Mouse (Mus musculus): ENCODE measurements around the gene Jarid2. TPM values are rescaled to one million over a fixed set of nuclear protein-coding genes. Genes with fewer than 3 reads are reported as not detected.

Jarid2 gene
- polyA plus RNA-seq, 1 experiment = 150 TPM

- no peaks in the 10 kb centered on the region for H3K27me3 ChIP-seq (ENCODE audit: control insufficient read depth, insufficient read depth, low read length, poor library complexity, severe bottlenecking)
- TF ChIP-seq CTCF (IDR thresholded peaks at IDR 0.05; ENCODE audit: low read depth, low read length) (no peak), POLR2A (IDR thresholded peaks at IDR 0.05; ENCODE audit: insufficient read depth, low read length) (no peak), EP300 (IDR thresholded peaks at IDR 0.05; ENCODE audit: insufficient read depth, low read depth, low read length) (no peak)
- H3K9ac ChIP-seq (ENCODE audit: low read depth, poor library complexity, severe bottlenecking) = no peak overlapping the region
- H3K36me3 ChIP-seq (ENCODE audit: control insufficient read depth, insufficient read depth, low read length, poor library complexity, severe bottlenecking) = no peaks in the 10 kb centered on the region
- H3K9me3 ChIP-seq (replicated peaks; ENCODE audit: control insufficient read depth, insufficient read depth, low read length, poor library complexity, severe bottlenecking) = no peaks in the 10 kb centered on the region
- no peak overlapping the region for H3K27ac ChIP-seq (ENCODE audit: insufficient read depth, low read length)
- no peak overlapping the region for H3K4me3 ChIP-seq (ENCODE audit: low read depth, low read length)
- no peaks in the 10 kb centered on the region for H3K4me1 ChIP-seq (ENCODE audit: control insufficient read depth, insufficient read depth, low read length)
Measured at GRCm38 (mm10) chr13:44955781-44956180, 226.5 kb downstream of the Jarid2 start.

- no peaks in the 10 kb centered on the region for H3K36me3 ChIP-seq (ENCODE audit: control insufficient read depth, insufficient read depth, low read length, poor library complexity, severe bottlenecking)
- TF ChIP-seq CTCF (IDR thresholded peaks at IDR 0.05; ENCODE audit: low read depth, low read length) (no peak), EP300 (IDR thresholded peaks at IDR 0.05; ENCODE audit: insufficient read depth, low read depth, low read length) (no peak), POLR2A (IDR thresholded peaks at IDR 0.05; ENCODE audit: insufficient read depth, low read length) (no peak)
- H3K9ac ChIP-seq (ENCODE audit: low read depth, poor library complexity, severe bottlenecking) = no peak overlapping the region
- H3K4me1 ChIP-seq (ENCODE audit: control insufficient read depth, insufficient read depth, low read length) = no peaks in the 10 kb centered on the region
- H3K4me3 ChIP-seq (ENCODE audit: low read depth, low read length) = no peak overlapping the region
- H3K9me3 ChIP-seq (replicated peaks; ENCODE audit: control insufficient read depth, insufficient read depth, low read length, poor library complexity, severe bottlenecking) = no peaks in the 10 kb centered on the region
- H3K27ac ChIP-seq (ENCODE audit: insufficient read depth, low read length) = no peak overlapping the region
- no peaks in the 10 kb centered on the region for H3K27me3 ChIP-seq (ENCODE audit: control insufficient read depth, insufficient read depth, low read length, poor library complexity, severe bottlenecking)
Measured at GRCm38 (mm10) chr13:44957049-44957448, 227.8 kb downstream of the Jarid2 start.

DNA sequence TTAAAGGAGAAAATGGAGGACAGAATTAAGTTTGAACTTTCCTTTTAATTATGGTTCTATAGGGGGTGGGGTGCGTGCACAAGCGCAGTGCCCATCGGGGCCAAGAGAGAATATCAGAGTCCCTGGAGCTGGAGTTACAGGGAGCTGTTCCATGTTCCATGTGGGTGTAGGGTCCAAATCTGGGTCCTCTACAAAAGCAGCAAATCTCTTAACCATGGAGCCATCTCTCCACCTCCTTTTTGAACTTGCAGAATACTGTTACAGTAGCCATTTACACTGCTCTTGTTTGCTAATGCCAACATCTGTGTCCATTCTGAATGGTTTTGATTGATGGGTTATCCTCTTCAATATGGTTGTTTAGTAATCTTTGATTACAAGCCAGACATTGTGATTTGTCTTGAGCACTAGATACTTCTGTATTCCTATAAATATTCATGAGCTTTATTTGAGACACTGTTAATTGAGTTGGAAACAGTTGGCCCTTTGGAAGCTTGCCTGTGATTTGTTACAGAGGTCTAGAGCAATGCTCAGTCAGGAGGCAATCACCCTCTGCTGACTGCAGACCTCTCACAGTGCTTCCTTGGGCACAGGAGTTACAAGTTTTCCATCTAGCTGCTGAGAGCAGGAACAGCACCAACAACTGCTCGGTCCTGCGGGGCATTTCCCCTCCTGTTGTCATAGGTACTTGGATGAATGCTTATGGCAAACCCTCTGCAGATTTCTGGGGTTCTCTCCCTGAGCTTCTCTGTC, 231.4 kb downstream of the Jarid2 start:
- Histone ChIP-seq H3K9ac (ENCODE audit: low read depth, poor library complexity, severe bottlenecking) (no peak overlapping the region), H3K9me3 (replicated peaks; ENCODE audit: control insufficient read depth, insufficient read depth, low read length, poor library complexity, severe bottlenecking) (no peaks in the 10 kb centered on the region), H3K27ac (ENCODE audit: insufficient read depth, low read length) (no peak overlapping the region), H3K4me3 (ENCODE audit: low read depth, low read length) (no peak overlapping the region), H3K4me1 (ENCODE audit: control insufficient read depth, insufficient read depth, low read length) (no peaks in the 10 kb centered on the region), H3K27me3 (ENCODE audit: control insufficient read depth, insufficient read depth, low read length, poor library complexity, severe bottlenecking) (no peaks in the 10 kb centered on the region), H3K36me3 (ENCODE audit: control insufficient read depth, insufficient read depth, low read length, poor library complexity, severe bottlenecking) (no peaks in the 10 kb centered on the region)
- TF ChIP-seq EP300 (IDR thresholded peaks at IDR 0.05; ENCODE audit: insufficient read depth, low read depth, low read length) (no peak), POLR2A (IDR thresholded peaks at IDR 0.05; ENCODE audit: insufficient read depth, low read length) (no peak), CTCF (IDR thresholded peaks at IDR 0.05; ENCODE audit: low read depth, low read length) (no peak)

Measured in ES-Bruce4 (cell line).